Mouse (Mus musculus): ENCODE measurements around the gene Pyy. TPM values are rescaled to one million over a fixed set of nuclear protein-coding genes. Genes with fewer than 3 reads are reported as not detected.

The Pyy gene
- polyA plus RNA-seq (2014; fragmentation: Illumina TruSeq; extraction: RNeasy Lipid Tissue Mini Kit (QIAGEN cat#74804); ENCODE audit: low read depth, low replicate concordance): 9.1 TPM

GRCm38 (mm10) chr11:102107732-102108131 is at the start of gene Pyy:
Pyy (minus strand) TSS chr11:102107832.

GRCm38 (mm10) chr11:102156039-102156785 is 48.6 kb upstream of the Pyy start, which contains the start of gene Tmem101:
Tmem101 (minus strand) TSS chr11:102156404.

GRCm38 (mm10) chr11:102145471-102146001 is 37.9 kb upstream of the Pyy start, which contains the start of gene Nags:
Nags (plus strand) TSS chr11:102145513.

GRCm38 (mm10) chr11:102101219-102101618 is 6.4 kb downstream of the Pyy start, which contains the start of gene Ppy:
Ppy (minus strand) TSS chr11:102101319.

GRCm38 (mm10) chr11:102087931-102088898 is 19.4 kb downstream of the Pyy start, which contains the start of gene Mpp2:
Mpp2 (minus strand) TSS chr11:102088515.

Other genes with a start within 250 kb of the Pyy start
- 1.5 TPM for gene Meox1, start 213.5 kb downstream of the Pyy start, polyA plus RNA-seq (2014; fragmentation: Illumina TruSeq; extraction: RNeasy Lipid Tissue Mini Kit (QIAGEN cat#74804); ENCODE audit: low read depth, low replicate concordance)
- not detected for gene Sost, start 140.8 kb downstream of the Pyy start, polyA plus RNA-seq (2014; fragmentation: Illumina TruSeq; extraction: RNeasy Lipid Tissue Mini Kit (QIAGEN cat#74804); ENCODE audit: low read depth, low replicate concordance)
- not detected for gene Cfap97d1, start 123.6 kb downstream of the Pyy start, polyA plus RNA-seq (2014; fragmentation: Illumina TruSeq; extraction: RNeasy Lipid Tissue Mini Kit (QIAGEN cat#74804); ENCODE audit: low read depth, low replicate concordance)
- gene Dusp3, start 120.8 kb downstream of the Pyy start, polyA plus RNA-seq (2014; fragmentation: Illumina TruSeq; extraction: RNeasy Lipid Tissue Mini Kit (QIAGEN cat#74804); ENCODE audit: low read depth, low replicate concordance): 27.1 TPM
- gene Mpp3, start 79.4 kb downstream of the Pyy start, polyA plus RNA-seq (2014; fragmentation: Illumina TruSeq; extraction: RNeasy Lipid Tissue Mini Kit (QIAGEN cat#74804); ENCODE audit: low read depth, low replicate concordance): 2.8 TPM
- gene Cd300lg, start 66.3 kb downstream of the Pyy start, polyA plus RNA-seq (2014; fragmentation: Illumina TruSeq; extraction: RNeasy Lipid Tissue Mini Kit (QIAGEN cat#74804); ENCODE audit: low read depth, low replicate concordance): 4.8 TPM
- gene Mpp2, start 19.3 kb downstream of the Pyy start, polyA plus RNA-seq (2014; fragmentation: Illumina TruSeq; extraction: RNeasy Lipid Tissue Mini Kit (QIAGEN cat#74804); ENCODE audit: low read depth, low replicate concordance): 0.44 TPM
- not detected for gene Ppy, start 6.5 kb downstream of the Pyy start, polyA plus RNA-seq (2014; fragmentation: Illumina TruSeq; extraction: RNeasy Lipid Tissue Mini Kit (QIAGEN cat#74804); ENCODE audit: low read depth, low replicate concordance)
- not detected for gene Nags, start 37.7 kb upstream of the Pyy start, polyA plus RNA-seq (2014; fragmentation: Illumina TruSeq; extraction: RNeasy Lipid Tissue Mini Kit (QIAGEN cat#74804); ENCODE audit: low read depth, low replicate concordance)
- 4.1 TPM for gene Tmem101, start 48.6 kb upstream of the Pyy start, polyA plus RNA-seq (2014; fragmentation: Illumina TruSeq; extraction: RNeasy Lipid Tissue Mini Kit (QIAGEN cat#74804); ENCODE audit: low read depth, low replicate concordance)
- 57.3 TPM for gene Lsm12, start 77.5 kb upstream of the Pyy start, polyA plus RNA-seq (2014; fragmentation: Illumina TruSeq; extraction: RNeasy Lipid Tissue Mini Kit (QIAGEN cat#74804); ENCODE audit: low read depth, low replicate concordance)
- gene G6pc3, start 81.8 kb upstream of the Pyy start, polyA plus RNA-seq (2014; fragmentation: Illumina TruSeq; extraction: RNeasy Lipid Tissue Mini Kit (QIAGEN cat#74804); ENCODE audit: low read depth, low replicate concordance): 3.1 TPM
- 2.8 TPM for gene Hdac5, start 122.3 kb upstream of the Pyy start, polyA plus RNA-seq (2014; fragmentation: Illumina TruSeq; extraction: RNeasy Lipid Tissue Mini Kit (QIAGEN cat#74804); ENCODE audit: low read depth, low replicate concordance)
- gene BC030867, start 141.1 kb upstream of the Pyy start, polyA plus RNA-seq (2014; fragmentation: Illumina TruSeq; extraction: RNeasy Lipid Tissue Mini Kit (QIAGEN cat#74804); ENCODE audit: low read depth, low replicate concordance): not detected
- gene Asb16, start 160.9 kb upstream of the Pyy start, polyA plus RNA-seq (2014; fragmentation: Illumina TruSeq; extraction: RNeasy Lipid Tissue Mini Kit (QIAGEN cat#74804); ENCODE audit: low read depth, low replicate concordance): 0.66 TPM
- gene Tmub2, start 177.1 kb upstream of the Pyy start, polyA plus RNA-seq (2014; fragmentation: Illumina TruSeq; extraction: RNeasy Lipid Tissue Mini Kit (QIAGEN cat#74804); ENCODE audit: low read depth, low replicate concordance): 7.2 TPM
- gene Atxn7l3, start 188.8 kb upstream of the Pyy start, polyA plus RNA-seq (2014; fragmentation: Illumina TruSeq; extraction: RNeasy Lipid Tissue Mini Kit (QIAGEN cat#74804); ENCODE audit: low read depth, low replicate concordance): 8.9 TPM
- gene Ubtf, start 211.9 kb upstream of the Pyy start, polyA plus RNA-seq (2014; fragmentation: Illumina TruSeq; extraction: RNeasy Lipid Tissue Mini Kit (QIAGEN cat#74804); ENCODE audit: low read depth, low replicate concordance): 48.8 TPM

All from sigmoid colon, adult 10 weeks (tissue).